Mouse (Mus musculus): Measurements from ENCODE around the gene Chst2. TPM values are rescaled to one million over a fixed set of nuclear protein-coding genes. Genes with fewer than 3 reads are reported as not detected.

Chst2 gene
- 15.4 and 16.8 TPM in 2 replicates for polyA plus RNA-seq (2012; rRNA removed)

GRCm38 (mm10) chr9:95406571-95407561 is at the start of gene Chst2:
Gene Chst2, minus strand, starts transcription at chr9:95406722.
- H3K4me3 ChIP-seq (replicated peaks; ENCODE audit: insufficient read depth, low read depth, low read length) = peak within 1 kb of the TSS; percentile 58
- under 1% methylated on average over 102 of the region's 102 CpGs for WGBS

GRCm38 (mm10) chr9:95451931-95452330 is 45.4 kb upstream of the Chst2 start:
- 3% methylated on average over 3 of the region's 3 CpGs for WGBS
- TF ChIP-seq POLR2A (IDR thresholded peaks at IDR 0.05; ENCODE audit: borderline replicate concordance, insufficient read depth, low read length) = no peak
- no peak for TF ChIP-seq CTCF (IDR thresholded peaks at IDR 0.05; ENCODE audit: borderline replicate concordance, insufficient read depth, low read depth, low read length)
- peaks cover 5% of the 10 kb centered on the region; the same call in 1 of the 2 replicates for H3K4me1 ChIP-seq (ENCODE audit: control insufficient read depth, insufficient read depth, low read length)
- H3K27ac ChIP-seq (ENCODE audit: insufficient read depth, low read length) = no peak overlapping the region
- no peak overlapping the region for H3K4me3 ChIP-seq (replicated peaks; ENCODE audit: insufficient read depth, low read depth, low read length)
- no peaks in the 10 kb centered on the region for H3K27me3 ChIP-seq (ENCODE audit: control insufficient read depth, insufficient read depth, low read length)
- peak in 1 of 2 experiments; percentile 30 for DNase-seq

More at GRCm38 (mm10) chr9:95406571-95407561, at the start of gene Chst2:
- Histone ChIP-seq H3K27ac (ENCODE audit: insufficient read depth, low read length) (0 out of 2 replicates have a peak within 1 kb of the TSS, but pooled peaks have one; percentile 31), H3K27me3 (ENCODE audit: control insufficient read depth, insufficient read depth, low read length) (no peaks in the 10 kb centered on the region; the same call in 1 of the 2 replicates), H3K4me1 (ENCODE audit: control insufficient read depth, insufficient read depth, low read length) (no peaks in the 10 kb centered on the region)
- no peak for TF ChIP-seq CTCF (IDR thresholded peaks at IDR 0.05; ENCODE audit: borderline replicate concordance, insufficient read depth, low read depth, low read length)
- peak; percentile 27; the same call in 1 of the 2 replicates for TF ChIP-seq POLR2A (IDR thresholded peaks at IDR 0.05; ENCODE audit: borderline replicate concordance, insufficient read depth, low read length)
- DNase-seq = peak; percentile 86 to 88

DNA sequence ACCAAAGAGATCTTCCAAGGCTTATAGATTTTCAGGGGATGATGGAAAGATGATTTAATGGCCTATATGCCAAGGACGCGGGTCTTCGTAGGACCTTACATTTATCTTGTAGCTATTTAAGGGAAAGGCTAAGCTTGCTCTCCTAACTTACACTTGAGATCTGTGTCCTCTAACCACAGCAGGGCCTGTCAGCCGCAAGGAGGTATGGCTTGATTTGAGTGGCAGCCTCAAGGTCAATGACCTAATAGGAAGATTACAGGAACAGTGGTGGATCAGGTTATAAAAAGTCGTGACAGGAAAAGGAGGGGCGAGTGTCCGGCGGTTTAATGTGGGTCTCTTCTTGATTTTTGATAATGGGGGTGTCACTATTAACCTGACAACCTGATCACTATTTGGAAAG is 44.1 kb upstream of the Chst2 start:
- 97% methylated on average over 8 of the region's 8 CpGs for WGBS
- TF ChIP-seq CTCF (IDR thresholded peaks at IDR 0.05; ENCODE audit: borderline replicate concordance, insufficient read depth, low read depth, low read length) = no peak
- no peak for TF ChIP-seq POLR2A (IDR thresholded peaks at IDR 0.05; ENCODE audit: borderline replicate concordance, insufficient read depth, low read length)
- Histone ChIP-seq H3K27ac (ENCODE audit: insufficient read depth, low read length) (no peak overlapping the region), H3K27me3 (ENCODE audit: control insufficient read depth, insufficient read depth, low read length) (no peaks in the 10 kb centered on the region), H3K4me1 (ENCODE audit: control insufficient read depth, insufficient read depth, low read length) (peaks cover 5% of the 10 kb centered on the region; the same call in 1 of the 2 replicates), H3K4me3 (replicated peaks; ENCODE audit: insufficient read depth, low read depth, low read length) (no peak overlapping the region)
- no peak for DNase-seq

DNA sequence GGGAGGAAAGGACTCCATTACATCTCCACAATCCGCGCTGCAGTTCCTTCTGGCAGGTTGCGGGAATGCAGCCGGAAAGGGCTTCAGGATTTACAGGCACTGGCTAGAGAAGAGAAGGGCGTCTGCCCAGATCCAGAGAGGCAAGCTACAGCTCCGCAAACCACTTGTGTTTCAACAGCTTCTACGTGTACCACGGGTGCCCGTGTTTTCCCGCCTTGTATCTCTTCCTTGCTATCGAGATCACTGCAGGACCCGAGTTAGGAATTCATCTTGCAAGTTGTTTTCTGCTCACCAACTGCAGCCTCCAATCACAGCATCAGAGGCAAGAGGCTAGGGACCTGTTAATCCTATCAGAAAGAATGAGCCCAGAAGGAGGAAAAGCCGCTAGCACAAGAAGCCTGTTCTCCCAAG is 35.8 kb upstream of the Chst2 start:
- TF ChIP-seq POLR2A (IDR thresholded peaks at IDR 0.05; ENCODE audit: borderline replicate concordance, insufficient read depth, low read length) = no peak
- 0 out of 2 replicates have a peak, but pooled peaks have one; percentile 21 for TF ChIP-seq CTCF (IDR thresholded peaks at IDR 0.05; ENCODE audit: borderline replicate concordance, insufficient read depth, low read depth, low read length)
- H3K27ac ChIP-seq (ENCODE audit: insufficient read depth, low read length) = no peak overlapping the region
- peak; percentile 21 to 32 for DNase-seq
- WGBS = 17% methylated on average over 13 of the region's 13 CpGs
- H3K4me1 ChIP-seq (ENCODE audit: control insufficient read depth, insufficient read depth, low read length) = no peaks in the 10 kb centered on the region
- no peak overlapping the region for H3K4me3 ChIP-seq (replicated peaks; ENCODE audit: insufficient read depth, low read depth, low read length)
- H3K27me3 ChIP-seq (ENCODE audit: control insufficient read depth, insufficient read depth, low read length) = no peaks in the 10 kb centered on the region

DNA sequence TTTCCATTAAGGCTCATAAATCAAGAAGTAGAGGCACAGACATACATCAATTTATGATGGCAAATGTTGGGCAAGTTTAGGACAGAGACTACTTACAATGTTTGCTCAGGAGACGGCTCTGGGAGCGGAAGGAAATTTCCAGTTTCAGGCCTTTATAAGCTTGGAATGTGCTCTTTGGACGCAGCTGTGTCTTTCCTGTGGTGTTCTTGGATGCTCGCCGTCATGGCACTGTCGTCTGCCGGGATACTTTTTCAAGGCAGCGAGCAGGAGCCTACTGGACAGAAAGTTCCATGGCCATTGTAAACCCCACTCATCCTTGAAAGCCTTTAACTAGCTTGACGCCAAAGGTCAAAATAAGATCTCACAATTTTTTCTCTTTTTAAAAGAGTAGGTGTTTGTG is 31.4 kb upstream of the Chst2 start:
- H3K27me3 ChIP-seq (ENCODE audit: control insufficient read depth, insufficient read depth, low read length) = no peaks in the 10 kb centered on the region
- WGBS = 28% methylated on average over 9 of the region's 9 CpGs
- no peaks in the 10 kb centered on the region for H3K4me1 ChIP-seq (ENCODE audit: control insufficient read depth, insufficient read depth, low read length)
- H3K4me3 ChIP-seq (replicated peaks; ENCODE audit: insufficient read depth, low read depth, low read length) = no peak overlapping the region
- TF ChIP-seq CTCF (IDR thresholded peaks at IDR 0.05; ENCODE audit: borderline replicate concordance, insufficient read depth, low read depth, low read length) = no peak
- no peak for TF ChIP-seq POLR2A (IDR thresholded peaks at IDR 0.05; ENCODE audit: borderline replicate concordance, insufficient read depth, low read length)
- H3K27ac ChIP-seq (ENCODE audit: insufficient read depth, low read length) = no peak overlapping the region
- DNase-seq = no peak

DNA sequence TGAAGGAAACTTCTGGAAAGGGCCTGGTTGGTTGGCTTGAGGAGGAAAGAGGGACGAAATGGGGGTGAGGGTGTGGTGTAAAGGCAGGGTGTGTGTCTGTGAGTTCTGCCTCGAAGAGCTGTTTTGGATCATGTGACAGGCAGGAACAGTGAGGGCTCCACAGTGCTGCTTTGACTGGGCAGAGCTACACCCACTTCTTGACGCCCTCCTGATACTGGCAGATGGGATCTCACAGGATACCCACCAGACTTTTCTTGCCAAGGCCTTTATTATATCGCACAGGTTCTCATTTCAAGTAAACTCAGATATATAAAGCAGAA is 29.7 kb upstream of the Chst2 start:
- TF ChIP-seq POLR2A (IDR thresholded peaks at IDR 0.05; ENCODE audit: borderline replicate concordance, insufficient read depth, low read length) (no peak), CTCF (IDR thresholded peaks at IDR 0.05; ENCODE audit: borderline replicate concordance, insufficient read depth, low read depth, low read length) (no peak)
- WGBS = 64% methylated on average over 4 of the region's 4 CpGs
- no peaks in the 10 kb centered on the region for H3K4me1 ChIP-seq (ENCODE audit: control insufficient read depth, insufficient read depth, low read length)
- no peak overlapping the region for H3K27ac ChIP-seq (ENCODE audit: insufficient read depth, low read length)
- DNase-seq = no peak
- no peak overlapping the region for H3K4me3 ChIP-seq (replicated peaks; ENCODE audit: insufficient read depth, low read depth, low read length)
- no peaks in the 10 kb centered on the region for H3K27me3 ChIP-seq (ENCODE audit: control insufficient read depth, insufficient read depth, low read length)

DNA sequence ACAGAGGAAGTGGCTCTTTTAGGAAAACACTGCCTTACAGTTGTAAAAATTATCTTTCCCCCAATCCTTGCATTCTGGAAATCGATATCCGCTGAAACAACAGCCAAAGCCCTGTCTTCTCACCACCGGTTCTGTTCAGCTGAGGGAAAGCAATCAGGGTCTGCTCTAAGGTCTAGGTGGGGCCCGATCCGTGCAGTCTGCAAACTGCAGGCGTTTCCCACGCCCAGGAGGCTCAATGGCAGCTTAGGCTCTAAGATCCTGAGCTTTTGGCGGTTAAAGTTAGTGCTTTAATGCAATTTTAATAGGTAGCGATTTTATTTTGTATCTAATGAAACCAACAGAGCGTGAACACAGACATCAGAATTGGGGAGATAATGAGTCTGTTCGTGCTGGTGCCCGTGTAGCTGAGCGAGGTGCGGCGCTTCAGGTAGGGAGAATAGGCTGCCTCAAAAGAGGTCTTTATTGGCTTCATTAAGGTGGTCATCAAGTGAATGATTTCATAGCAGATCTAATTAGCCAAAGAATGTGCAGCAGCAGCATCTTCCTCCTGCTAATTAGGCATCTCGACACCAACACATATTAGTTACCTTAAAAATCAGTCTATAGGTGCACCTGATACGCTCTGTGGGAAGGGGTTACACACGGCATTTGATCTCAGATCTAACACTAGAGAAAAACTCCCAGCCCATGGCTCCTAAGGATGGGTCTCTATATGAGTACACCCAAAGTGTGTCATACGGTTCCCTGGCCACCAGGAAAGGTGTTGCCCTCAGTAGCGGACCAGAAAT is 29.2 kb upstream of the Chst2 start:
- TF ChIP-seq CTCF (IDR thresholded peaks at IDR 0.05; ENCODE audit: borderline replicate concordance, insufficient read depth, low read depth, low read length) (no peak), POLR2A (IDR thresholded peaks at IDR 0.05; ENCODE audit: borderline replicate concordance, insufficient read depth, low read length) (no peak)
- no peak overlapping the region for H3K27ac ChIP-seq (ENCODE audit: insufficient read depth, low read length)
- H3K4me3 ChIP-seq (replicated peaks; ENCODE audit: insufficient read depth, low read depth, low read length) = no peak overlapping the region
- no peak for DNase-seq
- 89% methylated on average over 20 of the region's 20 CpGs for WGBS
- H3K4me1 ChIP-seq (ENCODE audit: control insufficient read depth, insufficient read depth, low read length) = no peaks in the 10 kb centered on the region
- no peaks in the 10 kb centered on the region for H3K27me3 ChIP-seq (ENCODE audit: control insufficient read depth, insufficient read depth, low read length)
